Mouse (Mus musculus) lung, postnatal 10 days (tissue): Measurements from ENCODE around the gene A930004D18Rik.

Experiments used
- DNase-seq: peaks from one replicate; pipeline ENCODE4 v3.0.0; 2021

A930004D18Rik gene

GRCm38 (mm10) chr2:18034371-18035250 is 2.9 kb downstream of the A930004D18Rik start:
- no peak for DNase-seq

- no peak for DNase-seq
These were observed 4.1 kb downstream of the A930004D18Rik start for GRCm38 (mm10) chr2:18033166-18034108.

GRCm38 (mm10) chr2:18032538-18032895 is 5.0 kb downstream of the A930004D18Rik start:
- DNase-seq, result no peak

GRCm38 (mm10) chr2:18031831-18032537 is 5.6 kb downstream of the A930004D18Rik start:
- peak; percentile 66 for DNase-seq

- DNase-seq, result peak; percentile 34
These were observed 6.2 kb downstream of the A930004D18Rik start for GRCm38 (mm10) chr2:18031271-18031821.

GRCm38 (mm10) chr2:18030581-18030980 is 7.0 kb downstream of the A930004D18Rik start:
- no peak for DNase-seq

GRCm38 (mm10) chr2:18029656-18030055 is 7.9 kb downstream of the A930004D18Rik start:
- no peak for DNase-seq

- DNase-seq, result peak; percentile 96
These were observed 9.2 kb downstream of the A930004D18Rik start for GRCm38 (mm10) chr2:18028140-18029021.

- DNase-seq, result peak; percentile 97
These were observed 9.9 kb downstream of the A930004D18Rik start for GRCm38 (mm10) chr2:18027448-18028139.

GRCm38 (mm10) chr2:18026116-18026947 is 11.2 kb downstream of the A930004D18Rik start:
- DNase-seq, result peak; percentile 67

- no peak for DNase-seq
These were observed 11.8 kb downstream of the A930004D18Rik start for GRCm38 (mm10) chr2:18025781-18026115.

- DNase-seq, result no peak
These were observed 12.4 kb downstream of the A930004D18Rik start for GRCm38 (mm10) chr2:18025116-18025515.

- no peak for DNase-seq
These were observed 14.7 kb downstream of the A930004D18Rik start for GRCm38 (mm10) chr2:18022886-18023285.

- no peak for DNase-seq
These were observed 18.4 kb downstream of the A930004D18Rik start for GRCm38 (mm10) chr2:18019122-18019521.

- no peak for DNase-seq
These were observed 20.2 kb downstream of the A930004D18Rik start for GRCm38 (mm10) chr2:18017321-18017720.

- DNase-seq, result no peak
These were observed 20.9 kb downstream of the A930004D18Rik start for GRCm38 (mm10) chr2:18016639-18017038.

- DNase-seq, result no peak
These were observed 22.0 kb downstream of the A930004D18Rik start for GRCm38 (mm10) chr2:18015581-18015980.

GRCm38 (mm10) chr2:18012866-18013265 is 24.7 kb downstream of the A930004D18Rik start:
- no peak for DNase-seq

GRCm38 (mm10) chr2:18011226-18011625 is 26.3 kb downstream of the A930004D18Rik start:
- DNase-seq, result no peak

- no peak for DNase-seq
These were observed 32.4 kb downstream of the A930004D18Rik start for GRCm38 (mm10) chr2:18005137-18005536.
